Mouse (Mus musculus): ENCODE measurements around the gene Ttc34.

GRCm38 (mm10) chr4:154873186-154873585, 35.9 kb downstream of the Ttc34 start:
- TF ChIP-seq MAX (IDR thresholded peaks at IDR 0.05; ENCODE audit: low read depth), result no peak
- no peak for TF ChIP-seq TCF3 (IDR thresholded peaks at IDR 0.05; ENCODE audit: insufficient read length, low read depth)
- no peak for TF ChIP-seq POLR2A (IDR thresholded peaks at IDR 0.05; ENCODE audit: insufficient read length, low read depth)
- no peak for TF ChIP-seq POLR2AphosphoS2 (IDR thresholded peaks at IDR 0.05; ENCODE audit: insufficient read length, low read depth)
- no peak for TF ChIP-seq E2F4 (IDR thresholded peaks at IDR 0.05; ENCODE audit: insufficient read depth)
- no peak for TF ChIP-seq USF1 (IDR thresholded peaks at IDR 0.05; ENCODE audit: low read depth)

Data from myocyte (in vitro differentiated cells).